Mouse (Mus musculus) gastrocnemius, postnatal 10 days (tissue): ENCODE measurements around the gene Abca13. TPM values are rescaled to one million over a fixed set of nuclear protein-coding genes. Genes with fewer than 3 reads are reported as not detected.

Experiments
- DNase-seq: peaks from one replicate; pipeline ENCODE4 v3.0.0; 2021; ENCODE audit warnings: mixed read lengths
- total RNA-seq, 2 experiments: library from RNA; stranded (reverse); gene quantifications; 2 replicates each; pipeline ENCODE4 v1.2.3; 2021

The Abca13 gene
- total RNA-seq, 2 experiments from 2014 or later = 0.45 TPM; not detected in 1

DNA sequence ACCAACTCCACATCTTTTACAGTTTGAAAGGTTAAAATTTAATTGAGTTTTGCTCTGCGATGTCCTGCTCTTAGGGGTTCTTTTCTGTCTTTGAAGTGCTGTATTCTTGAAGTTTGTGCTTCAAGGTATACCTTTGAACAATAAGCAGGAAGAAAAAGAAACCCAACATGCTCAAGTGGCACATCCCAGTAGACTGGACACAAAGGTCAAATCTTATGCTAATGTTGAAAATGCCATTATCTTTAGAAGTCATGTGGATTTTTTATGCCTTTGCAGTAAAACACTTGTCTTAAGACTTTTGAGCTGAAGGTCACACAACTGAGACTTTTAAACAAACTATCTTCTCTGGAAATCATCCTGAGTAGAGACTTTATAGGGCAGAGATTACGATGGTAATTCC is 493.2 kb downstream of the Abca13 start:
- DNase-seq = no peak

DNA sequence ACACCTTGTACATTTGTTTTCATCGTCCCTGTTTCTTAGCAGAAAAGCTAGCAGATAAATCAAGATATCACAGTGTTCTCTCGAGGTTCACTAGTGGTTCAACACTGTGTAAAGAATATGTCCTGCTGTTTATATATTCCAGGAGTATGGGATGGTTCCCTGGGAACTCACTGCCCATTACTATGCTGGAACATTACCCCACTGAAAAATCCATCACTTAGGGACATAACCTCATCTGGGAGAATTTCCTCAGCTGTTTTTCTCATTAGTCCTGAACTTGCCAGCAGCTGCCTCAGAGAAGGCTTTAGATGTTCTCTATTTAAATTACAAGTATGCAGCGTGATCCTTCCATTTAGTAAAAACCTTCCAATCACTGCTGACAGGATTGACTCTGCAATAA is 513.4 kb downstream of the Abca13 start:
- DNase-seq = no peak

DNA sequence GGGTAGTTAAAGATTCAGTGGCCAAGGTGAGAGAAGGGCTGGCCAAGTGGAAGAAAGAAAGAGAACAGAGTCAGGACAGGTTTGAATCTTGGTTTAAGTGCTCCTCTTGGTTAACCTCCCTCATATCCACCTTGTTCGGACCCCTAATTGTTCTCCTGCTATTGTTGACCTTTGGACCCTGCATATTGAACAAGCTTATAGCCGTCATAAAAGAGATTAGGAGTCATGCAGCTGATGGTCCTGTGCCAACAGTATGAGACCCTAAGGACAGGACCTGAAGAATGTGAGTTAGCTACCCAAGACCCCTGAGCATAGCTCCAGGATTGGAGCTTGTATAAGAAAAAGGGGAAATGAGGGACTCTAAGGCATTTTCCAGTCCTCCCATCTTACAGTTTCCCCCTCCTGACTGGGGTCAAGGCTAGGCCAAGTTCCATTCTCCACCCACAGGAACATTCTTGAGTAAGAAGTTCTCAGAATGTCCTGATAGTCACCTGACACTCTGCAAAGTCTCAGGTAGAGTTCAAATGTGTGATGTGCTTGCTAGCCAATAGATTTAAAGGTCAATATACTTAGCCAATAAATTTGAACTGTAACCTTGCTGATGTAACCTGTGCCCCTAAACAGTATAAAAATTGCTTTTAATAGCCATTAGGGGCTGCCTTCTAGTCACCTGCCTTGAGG is 536.2 kb downstream of the Abca13 start:
- DNase-seq = no peak

DNA sequence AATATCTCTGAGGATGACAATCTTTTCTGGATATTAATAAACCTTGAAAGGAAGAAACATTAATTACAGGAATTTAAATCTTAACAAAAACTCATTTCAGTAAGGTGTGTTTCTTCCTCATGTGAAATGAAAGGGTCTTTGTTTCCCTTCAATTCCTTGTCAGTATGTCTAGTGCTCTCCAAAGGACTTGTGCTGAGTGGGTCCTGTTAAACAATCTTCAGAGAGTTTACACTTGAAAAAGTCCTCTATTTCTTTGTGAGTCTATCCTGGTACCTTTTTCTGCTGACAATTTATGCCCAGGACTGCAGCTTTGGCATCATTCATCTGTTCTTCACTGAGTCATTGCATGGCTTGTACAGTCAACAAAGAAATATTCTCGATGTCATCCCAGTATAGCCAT is 539.6 kb downstream of the Abca13 start:
- DNase-seq = no peak

Other genes with a start within 250 kb of the Abca13 start
- under 1 TPM; 0.05 to 0.12 TPM for gene Pkd1l1, start 218.7 kb upstream of the Abca13 start, total RNA-seq
- 1 to 10 TPM; 7.7 to 8.0 TPM for gene Hus1, start 180.8 kb upstream of the Abca13 start, total RNA-seq
- gene Gm11992, start 143.3 kb upstream of the Abca13 start, total RNA-seq = not detected
- gene Sun3, start 143.0 kb upstream of the Abca13 start, total RNA-seq = not detected
- gene Upp1, start 73.8 kb upstream of the Abca13 start, total RNA-seq = 1 to 10 TPM; 1.4 to 2.6 TPM